ENCODE assay signal across 23 mouse cellular contexts in the genomic region with DNA sequence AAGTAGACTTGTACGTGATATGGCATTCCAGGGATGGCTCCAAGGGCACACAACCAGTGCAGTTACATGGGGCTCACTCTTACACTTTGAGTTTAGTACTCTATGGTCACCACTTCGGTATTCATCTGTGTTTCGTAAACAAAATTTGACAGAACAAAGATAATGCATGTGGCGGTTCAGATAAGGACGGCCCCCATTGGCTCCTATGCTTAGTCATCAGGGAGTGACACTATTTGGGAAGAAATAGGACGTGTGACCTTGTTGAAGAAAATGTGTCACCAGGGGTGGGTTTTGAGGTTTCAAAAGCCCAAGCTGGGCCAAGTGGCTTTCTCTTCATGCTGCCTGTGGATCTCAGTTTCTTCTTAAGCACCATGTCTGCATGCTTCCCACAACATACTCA. TPM values are rescaled to one million over a fixed set of nuclear protein-coding genes. Genes with fewer than 3 reads are reported as not detected.
A peak's percentile ranks its signal among the peaks of the same experiment; 100 is the strongest.
DNase-seq lines count a peak whose midpoint lies in the region; ATAC-seq lines count a peak whose summit lies in the region.
"Had no signal": no experiment of that assay in that cellular context is flagged by ENCODE, and none has a peak within 500 bp of the region (broad histone marks: within the 10 kb centered on the region; RNA-seq: fewer than 3 reads in every experiment).

No protein-coding gene starts in this region.

- H3K27me3 ChIP-seq in liver, embryonic 13.5 days: no peaks in the 10 kb centered on the region
- H3K27me3 ChIP-seq in liver, embryonic 11.5 days (replicated peaks; ENCODE audit: control insufficient read depth, insufficient read depth, low read length): no peaks in the 10 kb centered on the region
- H3K27me3 ChIP-seq in liver, embryonic 16.5 days (ENCODE audit: control insufficient read depth, insufficient read depth, low read depth, low read length): no peaks in the 10 kb centered on the region
- H3K27me3 ChIP-seq in neural tube, embryonic 15.5 days (replicated peaks): no peaks in the 10 kb centered on the region
- H3K27me3 ChIP-seq: forebrain, embryonic 15.5 days; heart, embryonic 15.5 days; intestine, embryonic 15.5 days had no signal

- H3K4me2 ChIP-seq in liver, embryonic 13.5 days: no peak overlapping the region
- H3K4me2 ChIP-seq in liver, embryonic 11.5 days: no peak overlapping the region
- H3K4me2 ChIP-seq in liver, embryonic 16.5 days (ENCODE audit: low read depth, low read length): peak overlapping the region; percentile 6; the same call in 1 of the 2 replicates
- H3K4me2 ChIP-seq in neural tube, embryonic 15.5 days: no peak overlapping the region
- H3K4me2 ChIP-seq: forebrain, embryonic 15.5 days; heart, embryonic 11.5 days; heart, embryonic 15.5 days; hindbrain, embryonic 14.5 days; intestine, embryonic 15.5 days had no signal

- peak; percentile 29; the same call in 1 of the 2 replicates for ATAC-seq in liver, embryonic 13.5 days (ENCODE audit: low read depth)
- ATAC-seq in liver, embryonic 11.5 days (replicated peaks; ENCODE audit: low FRiP score): no peak
- ATAC-seq in erythroblast, adult 5-6 weeks (replicated peaks; ENCODE audit: low FRiP score, poor library complexity, severe bottlenecking): peak; percentile 64
- ATAC-seq in liver, embryonic 16.5 days (ENCODE audit: low read depth): peak; percentile 59
- no peak for ATAC-seq in neural tube, embryonic 15.5 days (ENCODE audit: low FRiP score)
- ATAC-seq: CD4-positive, CD25-positive, alpha-beta regulatory T cell, adult 4 months; forebrain, embryonic 15.5 days; intestine, embryonic 15.5 days had no signal

- 48% methylated on average over 6 of the region's 6 CpGs for WGBS in liver, embryonic 13.5 days (ENCODE audit: insufficient replicate concordance)
- 67% methylated on average over 6 of the region's 6 CpGs for WGBS in liver, embryonic 11.5 days
- 47% methylated on average over 6 of the region's 6 CpGs for WGBS in liver, embryonic 16.5 days (ENCODE audit: insufficient replicate concordance)
- 91% methylated on average over 6 of the region's 6 CpGs for WGBS in neural tube, embryonic 15.5 days

- H3K4me1 ChIP-seq in liver, embryonic 13.5 days (replicated peaks): 0 out of 2 replicates have a peak, but pooled peaks cover 8% of the 10 kb centered on the region
- no peaks in the 10 kb centered on the region for H3K4me1 ChIP-seq in liver, embryonic 11.5 days (replicated peaks; ENCODE audit: control insufficient read depth, insufficient read depth, low read length)
- H3K4me1 ChIP-seq in liver, embryonic 16.5 days (ENCODE audit: control insufficient read depth, low read depth, low read length): no peaks in the 10 kb centered on the region; the same call in 1 of the 2 replicates
- H3K4me1 ChIP-seq in neural tube, embryonic 15.5 days: no peaks in the 10 kb centered on the region
- H3K4me1 ChIP-seq: heart, embryonic 15.5 days; intestine, embryonic 15.5 days had no signal

- peak; percentile 33 for DNase-seq in liver, embryonic 13.5 days
- DNase-seq in liver, embryonic 11.5 days (ENCODE audit: low spot score): no peak
- no peak for DNase-seq in urinary bladder, postnatal 14 days (ENCODE audit: low spot score)
- DNase-seq: adrenal gland, adult 8-10 months; B cell, adult 2 months; cerebellum, adult 18-20 months; cerebellum, adult 9-11 months; cerebellum, postnatal 36 days; gastrocnemius, postnatal 14 days; heart, adult 2 months; heart, postnatal 14 days had no signal

- H3K27ac ChIP-seq in liver, embryonic 13.5 days: no peak overlapping the region
- H3K27ac ChIP-seq in liver, embryonic 11.5 days (ENCODE audit: low read depth, low read length): no peak overlapping the region
- no peak overlapping the region for H3K27ac ChIP-seq in liver, embryonic 16.5 days (ENCODE audit: low read length)
- H3K27ac ChIP-seq in neural tube, embryonic 15.5 days (replicated peaks): no peak overlapping the region
- H3K27ac ChIP-seq: embryonic facial prominence, embryonic 10.5 days; forebrain, embryonic 15.5 days; heart, adult 2 months; heart, embryonic 15.5 days; hindbrain, embryonic 14.5 days; intestine, embryonic 15.5 days had no signal

- H3K4me3 ChIP-seq in liver, embryonic 13.5 days (replicated peaks): no peak overlapping the region
- H3K4me3 ChIP-seq in liver, embryonic 11.5 days (ENCODE audit: low read depth, low read length): no peak overlapping the region
- no peak overlapping the region for H3K4me3 ChIP-seq in liver, embryonic 16.5 days (ENCODE audit: low read depth, low read length)
- H3K4me3 ChIP-seq in neural tube, embryonic 15.5 days (replicated peaks): no peak overlapping the region
- H3K4me3 ChIP-seq: embryonic facial prominence, embryonic 10.5 days; erythroblast, embryonic 14.5 days; forebrain, embryonic 15.5 days; heart, adult 2 months; heart, embryonic 15.5 days; intestine, embryonic 15.5 days had no signal

- H3K36me3 ChIP-seq in liver, embryonic 13.5 days: no peaks in the 10 kb centered on the region
- H3K36me3 ChIP-seq in liver, embryonic 11.5 days (ENCODE audit: control insufficient read depth, insufficient read depth, low read length): no peaks in the 10 kb centered on the region
- no peaks in the 10 kb centered on the region for H3K36me3 ChIP-seq in liver, embryonic 16.5 days (ENCODE audit: control insufficient read depth, insufficient read depth)
- no peaks in the 10 kb centered on the region for H3K36me3 ChIP-seq in neural tube, embryonic 15.5 days
- H3K36me3 ChIP-seq: embryonic facial prominence, embryonic 10.5 days; forebrain, embryonic 15.5 days; G1E; heart, embryonic 15.5 days; intestine, embryonic 15.5 days had no signal

- no peak overlapping the region for H3K9ac ChIP-seq in liver, embryonic 13.5 days
- no peak overlapping the region for H3K9ac ChIP-seq in liver, embryonic 11.5 days (ENCODE audit: low read depth, low read length)
- no peak overlapping the region for H3K9ac ChIP-seq in liver, embryonic 16.5 days (ENCODE audit: low read depth, low read length)
- no peak overlapping the region for H3K9ac ChIP-seq in neural tube, embryonic 15.5 days (replicated peaks)
- H3K9ac ChIP-seq: forebrain, embryonic 15.5 days; heart, embryonic 15.5 days; hindbrain, embryonic 14.5 days; intestine, embryonic 15.5 days had no signal

- H3K9me3 ChIP-seq in liver, embryonic 13.5 days (replicated peaks): no peaks in the 10 kb centered on the region
- H3K9me3 ChIP-seq in liver, embryonic 11.5 days (ENCODE audit: control insufficient read depth, low read length): no peaks in the 10 kb centered on the region
- no peaks in the 10 kb centered on the region for H3K9me3 ChIP-seq in liver, embryonic 16.5 days (replicated peaks; ENCODE audit: control insufficient read depth, low read length)
- H3K9me3 ChIP-seq in neural tube, embryonic 15.5 days (replicated peaks): no peaks in the 10 kb centered on the region
- H3K9me3 ChIP-seq: embryonic facial prominence, embryonic 10.5 days; forebrain, embryonic 15.5 days; G1E; heart, embryonic 15.5 days; intestine, embryonic 15.5 days had no signal

RNA-seq across cellular contexts. Expression of a gene that starts 18.9 kb away (rescaled TPM):
- polyA plus RNA-seq in liver, embryonic 13.5 days (2015; fragmentation: Nextera tagmentation; extraction: Ambion mirVana): 24.2 and 26.5 TPM in 2 replicates
- 47.9 and 52.3 TPM in 2 replicates for polyA plus RNA-seq in liver, embryonic 11.5 days (2014; fragmentation: Nextera tagmentation; extraction: Ambion mirVana)
- total RNA-seq in erythroblast, adult 5-6 weeks (2015; ENCODE audit: low replicate concordance): 4.6 and 16.7 TPM in 2 replicates
- total RNA-seq in erythroblast, adult 5-6 weeks (2017; ENCODE audit: low replicate concordance): 4.7 and 6.6 TPM in 2 replicates
- 13.1 and 15.1 TPM in 2 replicates for polyA plus RNA-seq in liver, embryonic 16.5 days (2015; fragmentation: Nextera tagmentation; extraction: Ambion mirVana)
- polyA plus RNA-seq in neural tube, embryonic 15.5 days (2015; fragmentation: Nextera tagmentation; extraction: Ambion mirVana): 31.2 and 32.2 TPM in 2 replicates

RNA-seq across cellular contexts. Expression of a gene that starts 35.4 kb away (rescaled TPM):
- 6.4 and 6.5 TPM in 2 replicates for polyA plus RNA-seq in liver, embryonic 13.5 days (2015; fragmentation: Nextera tagmentation; extraction: Ambion mirVana)
- polyA plus RNA-seq in liver, embryonic 11.5 days (2014; fragmentation: Nextera tagmentation; extraction: Ambion mirVana): 13.9 and 17.2 TPM in 2 replicates
- total RNA-seq in erythroblast, adult 5-6 weeks (2015; ENCODE audit: low replicate concordance): 2.7 and 8.8 TPM in 2 replicates
- 5.2 and 9.5 TPM in 2 replicates for total RNA-seq in erythroblast, adult 5-6 weeks (2017; ENCODE audit: low replicate concordance)
- polyA plus RNA-seq in liver, embryonic 16.5 days (2015; fragmentation: Nextera tagmentation; extraction: Ambion mirVana): 3.2 TPM in 2 replicates
- polyA plus RNA-seq in neural tube, embryonic 15.5 days (2015; fragmentation: Nextera tagmentation; extraction: Ambion mirVana): 21.1 and 25.4 TPM in 2 replicates

Comparison
In these comparisons a context has a peak if more than half of its experiments do, and no peak if none do; other contexts are left out.
1. ATAC-seq: peak in liver, embryonic 13.5 days (single experiment), erythroblast, adult 5-6 weeks (single experiment) and liver, embryonic 16.5 days (single experiment); none in liver, embryonic 11.5 days (single experiment) and neural tube, embryonic 15.5 days (single experiment).